In genomic region chr4:129913761-129914644, GRCm38 (mm10) we compare ENCODE assay signal across 8 mouse cellular contexts. TPM values are rescaled to one million over a fixed set of nuclear protein-coding genes. Genes with fewer than 3 reads are reported as not detected.
DNase-seq lines count a peak whose midpoint lies in the region; ATAC-seq lines count a peak whose summit lies in the region.

No protein-coding gene starts in this region.

- H3K4me2 ChIP-seq in heart, embryonic 13.5 days, result peak overlapping the region; percentile 63
- peak overlapping the region; percentile 24; the same call in 1 of the 2 replicates for H3K4me2 ChIP-seq in hindbrain, embryonic 12.5 days (replicated peaks)
- peak overlapping the region; percentile 54 for H3K4me2 ChIP-seq in liver, embryonic 12.5 days
- H3K4me2 ChIP-seq in neural tube, embryonic 13.5 days, result peak overlapping the region; percentile 7; the same call in 1 of the 2 replicates

- no peaks in the 10 kb centered on the region for H3K36me3 ChIP-seq in heart, embryonic 13.5 days
- H3K36me3 ChIP-seq in hindbrain, embryonic 12.5 days, result no peaks in the 10 kb centered on the region
- no peaks in the 10 kb centered on the region for H3K36me3 ChIP-seq in liver, embryonic 12.5 days
- no peaks in the 10 kb centered on the region for H3K36me3 ChIP-seq in neural tube, embryonic 13.5 days

- intact Hi-C loops in heart, postnatal 25 days (cut with DNase I), result no loop called here

- peak overlapping the region; percentile 30 for H3K4me3 ChIP-seq in heart, embryonic 13.5 days
- no peak overlapping the region for H3K4me3 ChIP-seq in hindbrain, embryonic 12.5 days
- H3K4me3 ChIP-seq in liver, embryonic 12.5 days, result peak overlapping the region; percentile 20; the same call in 1 of the 2 replicates
- no peak overlapping the region for H3K4me3 ChIP-seq in neural tube, embryonic 13.5 days

- ATAC-seq in heart, embryonic 13.5 days (ENCODE audit: extremely low read depth, insufficient number of reproducible peaks, low FRiP score, low TSS enrichment), result no peak
- ATAC-seq in hindbrain, embryonic 12.5 days (ENCODE audit: low FRiP score), result no peak
- ATAC-seq in liver, embryonic 12.5 days, result peak; percentile 46; the same call in 1 of the 2 replicates
- 0 out of 2 replicates have a peak, but pooled peaks have one; percentile 36 for ATAC-seq in neural tube, embryonic 13.5 days (ENCODE audit: low read depth)

- peaks cover 50% of the 10 kb centered on the region for H3K4me1 ChIP-seq in heart, embryonic 13.5 days
- H3K4me1 ChIP-seq in hindbrain, embryonic 12.5 days, result peaks cover 16% of the 10 kb centered on the region
- peaks cover 29% of the 10 kb centered on the region for H3K4me1 ChIP-seq in liver, embryonic 12.5 days
- peaks cover 20% of the 10 kb centered on the region for H3K4me1 ChIP-seq in neural tube, embryonic 13.5 days (replicated peaks)

- peak overlapping the region; percentile 39; the same call in 1 of the 2 replicates for H3K27ac ChIP-seq in heart, embryonic 13.5 days (replicated peaks)
- no peak overlapping the region for H3K27ac ChIP-seq in hindbrain, embryonic 12.5 days
- H3K27ac ChIP-seq in liver, embryonic 12.5 days, result peak overlapping the region; percentile 49
- H3K27ac ChIP-seq in neural tube, embryonic 13.5 days (replicated peaks), result 0 out of 2 replicates have a peak overlapping the region, but pooled peaks have one; percentile 13

- no peaks in the 10 kb centered on the region for H3K9me3 ChIP-seq in heart, embryonic 13.5 days
- no peaks in the 10 kb centered on the region for H3K9me3 ChIP-seq in hindbrain, embryonic 12.5 days (replicated peaks)
- H3K9me3 ChIP-seq in liver, embryonic 12.5 days (replicated peaks), result no peaks in the 10 kb centered on the region
- H3K9me3 ChIP-seq in neural tube, embryonic 13.5 days, result no peaks in the 10 kb centered on the region

- DNase-seq in heart, postnatal 25 days (ENCODE audit: low spot score), result no peak
- peak; percentile 82 for DNase-seq in adrenal gland, adult 8-10 months
- no peak for DNase-seq in right cerebral cortex, postnatal 10 days (ENCODE audit: low spot score in 2 of 2)
- DNase-seq in left cerebral cortex, adult 18-20 months (ENCODE audit: low spot score in 2 of 2), result no peak

- H3K27me3 ChIP-seq in heart, embryonic 13.5 days (replicated peaks), result no peaks in the 10 kb centered on the region
- no peaks in the 10 kb centered on the region for H3K27me3 ChIP-seq in hindbrain, embryonic 12.5 days
- peaks cover 13% of the 10 kb centered on the region for H3K27me3 ChIP-seq in liver, embryonic 12.5 days (replicated peaks)
- H3K27me3 ChIP-seq in neural tube, embryonic 13.5 days, result no peaks in the 10 kb centered on the region

- WGBS in heart, embryonic 13.5 days, result 10% methylated on average over 16 of the region's 16 CpGs
- 15% methylated on average over 16 of the region's 16 CpGs for WGBS in hindbrain, embryonic 12.5 days
- 5% methylated on average over 16 of the region's 16 CpGs for WGBS in liver, embryonic 12.5 days (ENCODE audit: insufficient replicate concordance)
- 25% methylated on average over 16 of the region's 16 CpGs for WGBS in neural tube, embryonic 13.5 days

- peak overlapping the region; percentile 75 for H3K9ac ChIP-seq in heart, embryonic 13.5 days
- H3K9ac ChIP-seq in hindbrain, embryonic 12.5 days, result no peak overlapping the region
- 0 out of 2 replicates have a peak overlapping the region, but pooled peaks have one; percentile 15 for H3K9ac ChIP-seq in liver, embryonic 12.5 days
- H3K9ac ChIP-seq in neural tube, embryonic 13.5 days, result 0 out of 2 replicates have a peak overlapping the region, but pooled peaks have one; percentile 3

RNA-seq across cellular contexts. Expression of gene Spocd1, which starts 15.0 kb away (rescaled TPM):
- 0.19 and 0.34 TPM in 2 replicates for polyA plus RNA-seq in heart, embryonic 13.5 days (2015; fragmentation: Nextera tagmentation; extraction: Ambion mirVana)
- total RNA-seq in heart, postnatal 25 days (2021), result under 1 TPM in 1 of 2 experiments, not detected in 1; 0.08 TPM
- 1 to 10 TPM; 1.2 to 2.7 (median 2.1) TPM for total RNA-seq in adrenal gland, adult 8-10 months (2022)
- 0.06 TPM in 1 of 2 replicates, not detected in the other for polyA plus RNA-seq in hindbrain, embryonic 12.5 days (2016; fragmentation: Nextera tagmentation; extraction: Ambion mirVana)
- 0.04 TPM in 2 replicates for polyA plus RNA-seq in liver, embryonic 12.5 days (2016; fragmentation: Nextera tagmentation; extraction: Ambion mirVana)
- polyA plus RNA-seq in neural tube, embryonic 13.5 days (2015; fragmentation: Nextera tagmentation; extraction: Ambion mirVana), result not detected in 2 replicates
- under 1 TPM; 0.49 to 0.59 TPM for total RNA-seq in left cerebral cortex, adult 18-20 months (2021)

Comparison
In these comparisons a context has a peak if more than half of its experiments do, and no peak if none do; other contexts are left out.
1. ATAC-seq: peak in liver, embryonic 12.5 days (single experiment) and neural tube, embryonic 13.5 days (single experiment); none in heart, embryonic 13.5 days (single experiment) and hindbrain, embryonic 12.5 days (single experiment).
2. H3K4me2 ChIP-seq: peak in every context shown above with its lines; median percentile 63 in heart, embryonic 13.5 days; 54 in liver, embryonic 12.5 days; 24 in hindbrain, embryonic 12.5 days; 7 in neural tube, embryonic 13.5 days.
3. H3K4me3 ChIP-seq: peak in heart, embryonic 13.5 days (single experiment) and liver, embryonic 12.5 days (single experiment); none in hindbrain, embryonic 12.5 days (single experiment) and neural tube, embryonic 13.5 days (single experiment).